In the genomic region with DNA sequence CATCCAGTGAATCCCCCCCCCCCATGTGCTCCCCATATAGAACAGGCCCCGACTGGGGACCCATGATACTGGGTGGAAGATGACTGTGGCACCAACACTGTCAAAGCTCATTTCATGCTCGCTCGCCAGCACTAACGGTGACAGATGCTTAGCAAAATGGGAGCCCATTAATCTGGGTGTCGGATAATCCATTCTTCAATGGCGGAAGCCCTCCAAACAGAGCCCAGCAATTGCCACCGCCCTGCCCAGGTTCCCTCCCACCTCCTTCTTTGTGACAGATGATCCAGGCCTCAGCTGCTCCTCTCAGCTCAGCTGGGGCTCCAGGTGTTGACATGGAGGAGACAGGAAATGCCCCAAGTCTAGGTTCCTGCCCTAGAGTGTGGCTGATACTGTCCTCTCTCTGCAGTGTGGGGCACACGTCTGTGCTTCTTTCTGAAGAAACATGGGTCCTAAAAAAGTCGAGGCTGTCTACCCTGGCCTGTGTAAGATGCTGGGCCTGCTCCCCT, we compare ENCODE assay signal across 18 mouse cellular contexts.
DNase-seq lines count a peak whose midpoint lies in the region; ATAC-seq lines count a peak whose summit lies in the region.
"Had no signal": no experiment of that assay in that cellular context is flagged by ENCODE, and none has a peak within 500 bp of the region (broad histone marks: within the 10 kb centered on the region; RNA-seq: fewer than 3 reads in every experiment).

No protein-coding gene starts in this region.

- peaks cover 54% of the 10 kb centered on the region for H3K4me1 ChIP-seq in midbrain, embryonic 10.5 days
- H3K4me1 ChIP-seq in midbrain, embryonic 16.5 days (ENCODE audit: control insufficient read depth, insufficient read depth, low read length): peaks cover 10% of the 10 kb centered on the region
- peaks cover 19% of the 10 kb centered on the region for H3K4me1 ChIP-seq in hindbrain, embryonic 14.5 days (replicated peaks; ENCODE audit: control insufficient read depth, insufficient read depth, low read length)
- H3K4me1 ChIP-seq in neural tube, embryonic 12.5 days: peaks cover 27% of the 10 kb centered on the region

- H3K36me3 ChIP-seq in midbrain, embryonic 10.5 days: peaks cover 18% of the 10 kb centered on the region
- no peaks in the 10 kb centered on the region for H3K36me3 ChIP-seq in midbrain, embryonic 16.5 days (ENCODE audit: control insufficient read depth, insufficient read depth, low read length)
- no peaks in the 10 kb centered on the region for H3K36me3 ChIP-seq in hindbrain, embryonic 14.5 days (replicated peaks; ENCODE audit: control insufficient read depth, insufficient read depth)
- H3K36me3 ChIP-seq in neural tube, embryonic 12.5 days: no peaks in the 10 kb centered on the region; the same call in 1 of the 2 replicates
- H3K36me3 ChIP-seq: embryonic facial prominence, embryonic 12.5 days; limb, embryonic 13.5 days had no signal

- H3K9ac ChIP-seq in midbrain, embryonic 16.5 days (ENCODE audit: low read depth, low read length): no peak overlapping the region
- H3K9ac ChIP-seq in hindbrain, embryonic 14.5 days: no peak overlapping the region
- no peak overlapping the region for H3K9ac ChIP-seq in neural tube, embryonic 12.5 days
- H3K9ac ChIP-seq: embryonic facial prominence, embryonic 12.5 days; limb, embryonic 13.5 days had no signal

- ATAC-seq in midbrain, embryonic 16.5 days: no peak
- ATAC-seq in hindbrain, embryonic 14.5 days (ENCODE audit: low FRiP score): no peak
- ATAC-seq in neural tube, embryonic 12.5 days (ENCODE audit: low FRiP score, low read depth): no peak
- ATAC-seq: forebrain, embryonic 16.5 days; inflammation-experienced regulatory T-cells, adult 6 months; Patski had no signal

- H3K27ac ChIP-seq in midbrain, embryonic 10.5 days (replicated peaks): peak overlapping the region; percentile 80
- H3K27ac ChIP-seq in midbrain, embryonic 16.5 days (ENCODE audit: low read length): no peak overlapping the region
- H3K27ac ChIP-seq in hindbrain, embryonic 14.5 days: peak overlapping the region; percentile 47
- no peak overlapping the region for H3K27ac ChIP-seq in neural tube, embryonic 12.5 days
- H3K27ac ChIP-seq: embryonic facial prominence, embryonic 12.5 days; limb, embryonic 13.5 days had no signal

- H3K4me3 ChIP-seq in midbrain, embryonic 10.5 days: no peak overlapping the region
- no peak overlapping the region for H3K4me3 ChIP-seq in midbrain, embryonic 16.5 days (ENCODE audit: low read depth, low read length)
- H3K4me3 ChIP-seq in hindbrain, embryonic 14.5 days (replicated peaks; ENCODE audit: low read length): no peak overlapping the region
- H3K4me3 ChIP-seq in neural tube, embryonic 12.5 days: no peak overlapping the region
- H3K4me3 ChIP-seq: embryonic facial prominence, embryonic 12.5 days; limb, embryonic 13.5 days had no signal

- H3K27me3 ChIP-seq in midbrain, embryonic 10.5 days (ENCODE audit: low read depth, poor library complexity, severe bottlenecking): peaks cover 12% of the 10 kb centered on the region; the same call in 1 of the 2 replicates
- H3K27me3 ChIP-seq in midbrain, embryonic 16.5 days (ENCODE audit: control insufficient read depth, insufficient read depth, low read depth, low read length): no peaks in the 10 kb centered on the region
- no peaks in the 10 kb centered on the region for H3K27me3 ChIP-seq in hindbrain, embryonic 14.5 days (ENCODE audit: control insufficient read depth, insufficient read depth, low read length)
- no peaks in the 10 kb centered on the region for H3K27me3 ChIP-seq in neural tube, embryonic 12.5 days (replicated peaks)
- H3K27me3 ChIP-seq: embryonic facial prominence, embryonic 12.5 days had no signal

- DNase-seq in midbrain, embryonic 10.5 days (ENCODE audit: low spot score): no peak
- no peak for DNase-seq in hindbrain, embryonic 14.5 days (ENCODE audit: low spot score)
- peak; percentile 45 for DNase-seq in thymus, postnatal 4 days
- DNase-seq in MN1 (ENCODE audit: low spot score): no peak
- DNase-seq in kidney, postnatal 10 days: no peak
- DNase-seq: adrenal gland, adult 2 months; gastrocnemius, postnatal 36 days; kidney, postnatal 36 days; layer of hippocampus, postnatal 36 days; lung, adult 2 months; right cerebral cortex, postnatal 14 days had no signal

- WGBS in midbrain, embryonic 10.5 days: 51% methylated on average over 9 of the region's 9 CpGs
- 29% methylated on average over 9 of the region's 9 CpGs for WGBS in midbrain, embryonic 16.5 days
- 39% methylated on average over 9 of the region's 9 CpGs for WGBS in hindbrain, embryonic 14.5 days
- 35% methylated on average over 9 of the region's 9 CpGs for WGBS in neural tube, embryonic 12.5 days

- H3K4me2 ChIP-seq in midbrain, embryonic 16.5 days (ENCODE audit: low read length): no peak overlapping the region
- no peak overlapping the region for H3K4me2 ChIP-seq in hindbrain, embryonic 14.5 days (replicated peaks)
- H3K4me2 ChIP-seq in neural tube, embryonic 12.5 days (replicated peaks): 0 out of 2 replicates have a peak overlapping the region, but pooled peaks have one; percentile 12
- H3K4me2 ChIP-seq: embryonic facial prominence, embryonic 12.5 days; limb, embryonic 13.5 days had no signal

- H3K9me3 ChIP-seq in midbrain, embryonic 10.5 days (replicated peaks): peaks cover 15% of the 10 kb centered on the region
- H3K9me3 ChIP-seq in midbrain, embryonic 16.5 days (replicated peaks; ENCODE audit: control insufficient read depth, low read length, poor library complexity, severe bottlenecking): peaks cover 4% of the 10 kb centered on the region
- peaks cover 10% of the 10 kb centered on the region; the same call in 1 of the 2 replicates for H3K9me3 ChIP-seq in hindbrain, embryonic 14.5 days (ENCODE audit: control insufficient read depth, low read length)
- H3K9me3 ChIP-seq in neural tube, embryonic 12.5 days: peaks cover 14% of the 10 kb centered on the region

Comparison
In these comparisons a context has a peak if more than half of its experiments do, and no peak if none do; other contexts are left out.
1. H3K27ac ChIP-seq: peak in midbrain, embryonic 10.5 days (single experiment) and hindbrain, embryonic 14.5 days (single experiment); none in midbrain, embryonic 16.5 days (single experiment) and neural tube, embryonic 12.5 days (single experiment).